Mouse (Mus musculus): ENCODE results near the gene Akap1. TPM values are rescaled to one million over a fixed set of nuclear protein-coding genes. Genes with fewer than 3 reads are reported as not detected.

Gene Akap1
- polyA plus RNA-seq, 1 experiment: 24.8 TPM

DNA sequence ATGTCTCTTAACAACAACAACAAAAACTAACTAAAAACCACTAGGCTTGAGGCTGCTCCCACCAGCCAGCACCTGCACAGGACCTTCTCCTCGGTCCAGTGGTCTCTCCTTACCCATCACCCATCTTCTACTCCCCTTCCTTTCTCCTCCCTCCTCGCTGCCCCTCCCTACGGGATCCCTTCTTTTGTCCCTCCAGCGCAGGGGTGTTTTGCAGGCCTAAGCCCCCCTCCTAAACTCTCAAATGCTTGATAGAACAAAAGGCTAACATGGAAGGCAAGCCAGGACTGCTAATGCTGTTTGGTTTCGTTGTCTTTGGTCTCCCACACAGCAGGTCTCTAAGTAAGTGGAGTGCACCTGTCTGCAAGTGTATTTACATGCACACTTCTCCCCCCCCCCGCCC, 44.1 kb downstream of the Akap1 start:
- Histone ChIP-seq H3K79me2 (ENCODE audit: control insufficient read depth, insufficient read depth) (no peaks in the 10 kb centered on the region), H3K36me3 (ENCODE audit: control insufficient read depth, insufficient read depth) (no peaks in the 10 kb centered on the region), H3K27me3 (ENCODE audit: control insufficient read depth, insufficient read depth, insufficient read length) (no peaks in the 10 kb centered on the region), H3K79me3 (ENCODE audit: low read depth) (no peaks in the 10 kb centered on the region), H3K4me3 (ENCODE audit: insufficient read depth, poor library complexity, severe bottlenecking) (no peak overlapping the region), H3ac (ENCODE audit: control insufficient read depth, insufficient read length, low read depth) (no peak overlapping the region)
- TF ChIP-seq CTCF (IDR thresholded peaks at IDR 0.05; ENCODE audit: control insufficient read depth, insufficient read depth, insufficient read length) (no peak), MAX (IDR thresholded peaks at IDR 0.05) (no peak), MYOD1 (IDR thresholded peaks at IDR 0.05; ENCODE audit: control insufficient read depth, insufficient read length, low read depth) (no peak), MYOG (IDR thresholded peaks at IDR 0.05; ENCODE audit: control insufficient read depth, extremely low read depth, insufficient read length) (no peak), CEBPB (IDR thresholded peaks at IDR 0.05; ENCODE audit: low read depth) (no peak), FOSL1 (IDR thresholded peaks at IDR 0.05; ENCODE audit: insufficient read depth, low read length, poor library complexity, severe bottlenecking) (no peak), USF1 (IDR thresholded peaks at IDR 0.05; ENCODE audit: low read depth) (no peak)

- Histone ChIP-seq H3K4me3 (ENCODE audit: insufficient read depth, poor library complexity, severe bottlenecking) (no peak overlapping the region), H3K79me3 (ENCODE audit: low read depth) (no peaks in the 10 kb centered on the region), H3K79me2 (ENCODE audit: control insufficient read depth, insufficient read depth) (no peaks in the 10 kb centered on the region), H3ac (ENCODE audit: control insufficient read depth, insufficient read length, low read depth) (no peak overlapping the region), H3K27me3 (ENCODE audit: control insufficient read depth, insufficient read depth, insufficient read length) (no peaks in the 10 kb centered on the region), H3K36me3 (ENCODE audit: control insufficient read depth, insufficient read depth) (no peaks in the 10 kb centered on the region)
- TF ChIP-seq CEBPB (IDR thresholded peaks at IDR 0.05; ENCODE audit: low read depth): no peak
- TF ChIP-seq MYOG (IDR thresholded peaks at IDR 0.05; ENCODE audit: control insufficient read depth, extremely low read depth, insufficient read length): no peak
- TF ChIP-seq MAX (IDR thresholded peaks at IDR 0.05): no peak
- TF ChIP-seq CTCF (IDR thresholded peaks at IDR 0.05; ENCODE audit: control insufficient read depth, insufficient read depth, insufficient read length): no peak
- TF ChIP-seq FOSL1 (IDR thresholded peaks at IDR 0.05; ENCODE audit: insufficient read depth, low read length, poor library complexity, severe bottlenecking): no peak
- no peak for TF ChIP-seq USF1 (IDR thresholded peaks at IDR 0.05; ENCODE audit: low read depth)
These were observed 47.3 kb downstream of the Akap1 start for GRCm38 (mm10) chr11:88817061-88817460.

GRCm38 (mm10) chr11:88803231-88804010, 61.0 kb downstream of the Akap1 start:
- Histone ChIP-seq H3K79me2 (ENCODE audit: control insufficient read depth, insufficient read depth) (no peaks in the 10 kb centered on the region), H3K4me3 (ENCODE audit: insufficient read depth, poor library complexity, severe bottlenecking) (no peak overlapping the region), H3K27me3 (ENCODE audit: control insufficient read depth, insufficient read depth, insufficient read length) (no peaks in the 10 kb centered on the region), H3ac (ENCODE audit: control insufficient read depth, insufficient read length, low read depth) (no peak overlapping the region), H3K36me3 (ENCODE audit: control insufficient read depth, insufficient read depth) (no peaks in the 10 kb centered on the region), H3K79me3 (ENCODE audit: low read depth) (no peaks in the 10 kb centered on the region)
- no peak for TF ChIP-seq USF1 (IDR thresholded peaks at IDR 0.05; ENCODE audit: low read depth)
- no peak for TF ChIP-seq CEBPB (IDR thresholded peaks at IDR 0.05; ENCODE audit: low read depth)
- no peak for TF ChIP-seq MYOD1 (IDR thresholded peaks at IDR 0.05; ENCODE audit: control insufficient read depth, insufficient read length, low read depth)
- no peak for TF ChIP-seq MAX (IDR thresholded peaks at IDR 0.05)
- no peak for TF ChIP-seq CTCF (IDR thresholded peaks at IDR 0.05; ENCODE audit: control insufficient read depth, insufficient read depth, insufficient read length)
- TF ChIP-seq FOSL1 (IDR thresholded peaks at IDR 0.05; ENCODE audit: insufficient read depth, low read length, poor library complexity, severe bottlenecking): no peak
- no peak for TF ChIP-seq MYOG (IDR thresholded peaks at IDR 0.05; ENCODE audit: control insufficient read depth, extremely low read depth, insufficient read length)

GRCm38 (mm10) chr11:88796207-88796606, 68.2 kb downstream of the Akap1 start:
- H3K79me2 ChIP-seq (ENCODE audit: control insufficient read depth, insufficient read depth): no peaks in the 10 kb centered on the region
- no peak overlapping the region for H3K4me3 ChIP-seq (ENCODE audit: insufficient read depth, poor library complexity, severe bottlenecking)
- no peaks in the 10 kb centered on the region for H3K36me3 ChIP-seq (ENCODE audit: control insufficient read depth, insufficient read depth)
- H3K27me3 ChIP-seq (ENCODE audit: control insufficient read depth, insufficient read depth, insufficient read length): no peaks in the 10 kb centered on the region
- TF ChIP-seq USF1 (IDR thresholded peaks at IDR 0.05; ENCODE audit: low read depth) (no peak), MYOD1 (IDR thresholded peaks at IDR 0.05; ENCODE audit: control insufficient read depth, insufficient read length, low read depth) (no peak), MAX (IDR thresholded peaks at IDR 0.05) (no peak), MYOG (IDR thresholded peaks at IDR 0.05; ENCODE audit: control insufficient read depth, extremely low read depth, insufficient read length) (no peak), FOSL1 (IDR thresholded peaks at IDR 0.05; ENCODE audit: insufficient read depth, low read length, poor library complexity, severe bottlenecking) (no peak), CEBPB (IDR thresholded peaks at IDR 0.05; ENCODE audit: low read depth) (no peak), CTCF (IDR thresholded peaks at IDR 0.05; ENCODE audit: control insufficient read depth, insufficient read depth, insufficient read length) (no peak)
- no peaks in the 10 kb centered on the region for H3K79me3 ChIP-seq (ENCODE audit: low read depth)
- H3ac ChIP-seq (ENCODE audit: control insufficient read depth, insufficient read length, low read depth): no peak overlapping the region

DNA sequence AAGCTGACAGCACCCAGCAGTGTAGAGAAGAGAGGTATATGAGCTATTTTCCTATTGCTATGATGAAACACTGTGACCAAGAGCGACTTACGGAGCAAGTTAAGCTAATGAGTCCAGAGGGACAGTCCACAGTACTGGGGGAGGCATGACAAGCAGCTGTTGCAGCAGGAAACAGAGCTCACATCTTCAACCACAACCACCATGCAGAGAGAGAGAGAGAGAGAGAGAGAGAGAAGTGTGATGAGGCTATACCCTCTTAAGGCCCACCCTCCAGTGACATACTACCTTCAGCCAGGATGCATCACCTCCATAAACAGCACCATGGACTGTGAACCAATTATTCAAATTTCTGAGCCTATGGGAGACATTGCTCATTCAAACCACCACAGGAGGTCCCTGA, 74.5 kb downstream of the Akap1 start:
- Histone ChIP-seq H3K4me3 (ENCODE audit: insufficient read depth, poor library complexity, severe bottlenecking) (no peak overlapping the region), H3K27me3 (ENCODE audit: control insufficient read depth, insufficient read depth, insufficient read length) (no peaks in the 10 kb centered on the region), H3K79me3 (ENCODE audit: low read depth) (no peaks in the 10 kb centered on the region), H3ac (ENCODE audit: control insufficient read depth, insufficient read length, low read depth) (no peak overlapping the region), H3K79me2 (ENCODE audit: control insufficient read depth, insufficient read depth) (no peaks in the 10 kb centered on the region), H3K36me3 (ENCODE audit: control insufficient read depth, insufficient read depth) (no peaks in the 10 kb centered on the region)
- TF ChIP-seq CTCF (IDR thresholded peaks at IDR 0.05; ENCODE audit: control insufficient read depth, insufficient read depth, insufficient read length) (no peak), MYOG (IDR thresholded peaks at IDR 0.05; ENCODE audit: control insufficient read depth, extremely low read depth, insufficient read length) (no peak), MYOD1 (IDR thresholded peaks at IDR 0.05; ENCODE audit: control insufficient read depth, insufficient read length, low read depth) (no peak), MAX (IDR thresholded peaks at IDR 0.05) (no peak), FOSL1 (IDR thresholded peaks at IDR 0.05; ENCODE audit: insufficient read depth, low read length, poor library complexity, severe bottlenecking) (no peak), USF1 (IDR thresholded peaks at IDR 0.05; ENCODE audit: low read depth) (no peak), CEBPB (IDR thresholded peaks at IDR 0.05; ENCODE audit: low read depth) (no peak)
